Mouse (Mus musculus) embryo, embryonic 11 days (tissue): ENCODE results near the gene Ap1g2.
A peak's percentile ranks its signal among the peaks of the same experiment; 100 is the strongest.

ENCODE experiments used
- DNase-seq: peaks from one replicate; pipeline ENCODE4 v3.0.0-alpha.2; 2015

Ap1g2 gene

GRCm38 (mm10) chr14:55085324-55086008 is 20.9 kb downstream of the Ap1g2 start:
- no peak for DNase-seq

DNA sequence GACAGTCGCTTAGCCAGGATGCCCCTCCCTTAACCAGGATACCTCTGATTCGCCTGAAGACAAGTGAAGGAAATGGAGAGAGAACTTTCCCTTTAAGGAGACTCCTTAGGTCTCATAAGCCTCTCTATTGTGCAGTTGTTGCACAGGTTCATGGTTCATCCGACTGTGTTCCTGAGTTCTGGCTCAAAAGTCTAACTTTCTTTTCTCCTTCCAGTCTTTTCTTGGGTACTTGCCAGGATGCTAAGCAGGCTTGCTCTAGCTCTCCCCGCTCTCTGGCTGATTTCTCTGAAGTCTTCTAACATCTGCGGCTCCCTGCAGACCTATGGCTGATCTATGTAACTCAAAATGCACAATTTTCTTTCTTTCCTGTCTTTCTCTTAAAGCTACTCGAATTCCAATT is 22.9 kb downstream of the Ap1g2 start:
- no peak for DNase-seq

DNA sequence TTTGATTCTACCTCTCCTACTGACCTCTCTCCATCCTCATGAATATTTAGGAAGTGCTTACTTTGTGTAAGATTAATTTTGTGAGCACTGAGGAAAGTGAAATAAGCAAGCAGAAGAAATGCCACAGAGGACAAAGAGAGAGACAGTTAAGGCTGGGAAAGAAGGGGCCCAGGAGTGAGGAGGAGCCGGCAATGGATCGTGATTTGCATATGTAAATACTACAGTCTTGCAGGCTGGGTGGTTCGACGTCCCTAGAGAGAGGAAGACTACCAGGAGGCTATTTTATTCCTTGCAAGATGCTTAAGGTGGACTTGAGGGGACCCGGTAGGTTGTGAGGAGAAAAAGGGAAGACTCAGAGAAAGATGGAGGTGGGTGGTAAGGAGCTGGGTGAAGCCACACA is 25.3 kb downstream of the Ap1g2 start:
- no peak for DNase-seq

- DNase-seq, result peak; percentile 85
Observed at GRCm38 (mm10) chr14:55079214-55079970, 27.0 kb downstream of the Ap1g2 start.

DNA sequence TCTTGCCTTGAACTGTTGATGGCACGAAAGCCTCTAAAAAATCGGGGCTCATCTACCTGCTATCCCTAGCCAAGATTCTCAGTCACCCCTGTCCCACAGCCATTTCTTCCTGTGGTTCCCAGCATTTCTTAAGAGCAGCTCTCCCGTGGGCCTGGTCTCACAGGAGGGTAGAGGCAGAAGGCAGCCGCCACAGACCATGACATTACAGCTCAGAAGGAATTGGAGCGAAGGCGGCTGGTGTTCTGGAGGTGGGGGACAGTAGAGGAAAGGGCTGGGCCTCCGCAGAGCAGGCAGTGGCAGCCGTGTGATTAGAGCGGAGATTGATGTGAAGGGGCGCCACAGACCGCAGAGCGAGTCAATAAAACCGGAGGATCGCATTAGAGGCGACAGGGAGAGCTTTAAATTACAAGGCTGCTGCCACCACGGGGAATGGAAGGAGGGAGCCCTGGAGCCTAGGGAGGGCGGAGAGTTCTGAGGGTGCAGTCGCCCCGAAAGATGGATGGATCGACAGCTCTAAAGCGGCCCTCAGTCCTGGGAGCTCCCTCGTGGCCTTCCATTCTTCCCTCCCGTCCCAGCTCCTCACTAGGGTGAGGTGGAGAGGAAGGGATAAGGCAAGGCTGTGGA is 27.9 kb downstream of the Ap1g2 start:
- DNase-seq, result peak; percentile 63

- DNase-seq, result no peak
Observed at GRCm38 (mm10) chr14:55077481-55078365, 28.7 kb downstream of the Ap1g2 start.

GRCm38 (mm10) chr14:55076956-55077355 is 29.4 kb downstream of the Ap1g2 start:
- DNase-seq, result no peak

GRCm38 (mm10) chr14:55076224-55076623 is 30.2 kb downstream of the Ap1g2 start:
- no peak for DNase-seq

- no peak for DNase-seq
Observed at GRCm38 (mm10) chr14:55074416-55074815, 32.0 kb downstream of the Ap1g2 start.

DNA sequence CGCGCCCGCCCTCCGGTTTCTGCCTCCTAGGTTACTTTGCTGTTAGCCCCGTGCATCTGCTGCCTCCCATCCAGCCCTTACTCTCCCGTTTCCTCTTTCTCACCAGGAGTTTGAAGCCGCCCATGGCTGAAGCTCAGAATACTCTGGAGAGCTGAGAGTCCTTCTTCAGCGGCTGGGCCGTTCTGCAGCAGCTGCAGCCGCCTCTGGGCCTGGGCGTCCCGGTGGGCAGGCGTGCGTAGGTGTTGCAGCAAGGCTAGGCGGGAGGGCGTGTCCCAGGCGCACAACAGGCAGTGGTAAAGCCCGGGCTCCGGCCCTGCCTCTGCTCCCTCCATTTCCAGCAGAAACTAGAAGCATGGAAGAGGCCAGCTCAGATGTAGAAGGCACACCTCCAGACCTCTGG is 34.6 kb downstream of the Ap1g2 start:
- no peak for DNase-seq

GRCm38 (mm10) chr14:55066042-55066441 is 40.4 kb downstream of the Ap1g2 start:
- DNase-seq, result no peak

GRCm38 (mm10) chr14:55065391-55065790 is 41.0 kb downstream of the Ap1g2 start:
- no peak for DNase-seq

GRCm38 (mm10) chr14:55064481-55065370 is 41.7 kb downstream of the Ap1g2 start:
- DNase-seq, result no peak

- no peak for DNase-seq
Observed at GRCm38 (mm10) chr14:55063581-55064381, 42.6 kb downstream of the Ap1g2 start.

GRCm38 (mm10) chr14:55063117-55063516 is 43.3 kb downstream of the Ap1g2 start:
- DNase-seq, result no peak

DNA sequence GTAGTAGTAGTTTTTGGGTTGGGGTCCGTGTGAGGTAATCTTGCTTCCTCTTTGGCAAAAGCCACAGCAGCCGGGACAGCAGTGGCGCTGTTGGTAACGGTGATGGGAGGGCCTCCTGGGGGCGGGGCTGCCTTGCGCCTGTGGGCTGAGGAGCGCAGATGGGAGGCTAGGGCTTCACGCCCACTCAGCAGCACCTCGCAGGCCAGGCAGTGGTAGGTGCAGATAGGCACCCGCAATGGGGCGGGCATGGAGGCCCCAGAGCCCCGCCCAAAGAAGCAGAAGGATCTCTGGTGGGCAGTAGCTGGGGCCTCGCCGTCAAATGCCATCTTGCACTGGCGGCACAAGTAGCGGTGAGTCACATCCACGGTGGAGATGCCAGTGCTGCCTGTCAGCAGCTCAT is 43.8 kb downstream of the Ap1g2 start:
- DNase-seq, result peak; percentile 57

GRCm38 (mm10) chr14:55061845-55062244 is 44.5 kb downstream of the Ap1g2 start:
- DNase-seq, result no peak

DNA sequence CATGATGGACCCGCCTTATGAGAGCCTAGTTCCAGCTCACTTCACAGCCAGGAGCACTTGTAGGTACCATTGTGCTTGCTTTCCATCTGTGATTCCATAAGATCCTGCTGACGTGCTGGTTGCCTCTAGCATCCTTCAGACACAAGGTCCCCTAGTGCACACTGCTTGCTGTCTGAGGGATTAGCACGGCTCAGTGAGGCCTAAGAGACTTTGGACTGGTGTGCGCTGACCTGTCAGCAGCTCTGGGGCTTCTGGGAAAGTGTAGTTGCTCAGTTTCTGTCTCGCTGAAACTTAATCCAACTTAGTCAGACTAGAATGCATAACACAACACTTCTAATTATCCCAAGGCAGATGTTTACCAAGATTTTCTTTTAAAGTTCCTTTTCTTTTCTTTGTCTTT is 46.5 kb downstream of the Ap1g2 start:
- DNase-seq, result no peak

GRCm38 (mm10) chr14:55059009-55059408 is 47.4 kb downstream of the Ap1g2 start:
- DNase-seq, result no peak

GRCm38 (mm10) chr14:55055167-55055834 is 51.1 kb downstream of the Ap1g2 start:
- DNase-seq, result no peak
